Mouse (Mus musculus) stomach, postnatal 0 days (tissue): ENCODE results near the gene Rbm6. TPM values are rescaled to one million over a fixed set of nuclear protein-coding genes. Genes with fewer than 3 reads are reported as not detected.
A peak's percentile ranks its signal among the peaks of the same experiment; 100 is the strongest.

Experiments used
- ATAC-seq: fragments of 200-750 bp; cut with Nextera tagmentation; 2 replicates; pipeline ENCODE4 v1.8.0; 2017; ENCODE audit not compliant: low FRiP score, low TSS enrichment
- DNase-seq: peaks from one replicate; pipeline ENCODE4 v3.0.0-alpha.2; 2016; ENCODE audit warnings: low spot score
- H3K27ac ChIP-seq: fragments of 300-500 bp; sonication (generic); replicated peaks from 2 replicates; pipeline ENCODE4 v1.5.1; 2014; ENCODE audit warnings: mild to moderate bottlenecking, control low read depth
- H3K27me3 ChIP-seq: fragments of 300-500 bp; sonication (generic); 2 replicates; pipeline ENCODE4 v1.6.1; 2014; ENCODE audit warnings: low read length; ENCODE audit not compliant: control insufficient read depth, insufficient read depth
- H3K36me3 ChIP-seq: fragments of 300-500 bp; sonication (generic); 2 replicates; pipeline ENCODE4 v1.6.1; 2014; ENCODE audit warnings: low read length, mixed read lengths; ENCODE audit not compliant: control insufficient read depth, insufficient read depth
- H3K4me1 ChIP-seq: fragments of 300-500 bp; sonication (generic); replicated peaks from 2 replicates; pipeline ENCODE4 v1.6.1; 2014; ENCODE audit warnings: antibody characterized with exemption; ENCODE audit not compliant: control insufficient read depth, insufficient read depth
- H3K4me2 ChIP-seq: fragments of 300-500 bp; sonication (generic); replicated peaks from 2 replicates; pipeline ENCODE4 v1.6.1; 2014; ENCODE audit warnings: low read depth, mild to moderate bottlenecking, control low read depth, moderate library complexity
- H3K4me3 ChIP-seq: fragments of 300-500 bp; sonication (generic); 2 replicates; pipeline ENCODE4 v1.5.1; 2014; ENCODE audit warnings: low read depth, low read length, control low read depth
- H3K9ac ChIP-seq: fragments of 300-500 bp; sonication (generic); 2 replicates; pipeline ENCODE4 v1.6.1; 2014; ENCODE audit warnings: mild to moderate bottlenecking, low read length, control low read depth, mixed read lengths
- H3K9me3 ChIP-seq: fragments of 300-500 bp; sonication (generic); 2 replicates; pipeline ENCODE4 v1.6.1; 2016; ENCODE audit warnings: low read length; ENCODE audit not compliant: control insufficient read depth
- CTCF ChIP-seq: IDR thresholded peaks from 2 replicates; pipeline ENCODE4 v1.5.1; 2016; ENCODE audit warnings: antibody characterized with exemption, low read depth, mild to moderate bottlenecking, moderate library complexity
- EP300 ChIP-seq: optimal IDR thresholded peaks from 2 replicates; pipeline ENCODE3; 2016; ENCODE audit warnings: antibody characterized with exemption
- WGBS: fragments of 180-500 bp; shearing (Covaris S2); extraction: QIAGEN DNeasy Blood & Tissue Kit; methylation state at CpG from one replicate; pipeline ENCODE4 v1.1.7; 2014; 5-methylcytosine and 5-hydroxymethylcytosine counted together
- polyA plus RNA-seq: library from polyadenylated mRNA; unstranded; fragments of >200 nt; fragmentation: Nextera tagmentation; extraction: Ambion mirVana; gene quantifications from 2 replicates; pipeline ENCODE4 v1.2.1, GENCODE M21; 2015

Rbm6 gene
- polyA plus RNA-seq, 1 experiment from 2014 or later: 25.6 TPM

DNA sequence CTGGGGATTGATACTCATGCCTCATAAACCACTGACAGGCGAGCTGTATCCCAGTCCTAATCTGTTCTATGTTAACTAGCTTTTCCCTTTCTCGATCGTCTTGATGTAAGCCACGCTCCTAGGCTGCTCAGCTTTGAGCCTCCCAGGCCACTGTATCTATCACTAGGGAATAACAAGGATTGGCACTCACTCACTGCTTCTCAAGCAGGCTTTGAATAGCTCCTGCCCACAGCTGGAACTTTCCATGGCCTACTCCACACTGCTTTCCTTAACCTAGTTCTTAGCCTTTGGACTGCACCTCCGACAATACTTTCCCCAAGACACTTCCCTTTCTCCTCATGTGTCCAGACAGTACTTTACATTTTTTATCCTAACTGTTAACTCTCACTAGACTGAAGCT is 104.2 kb downstream of the Rbm6 start:
- Histone ChIP-seq H3K4me3 (no peak overlapping the region), H3K9me3 (no peaks in the 10 kb centered on the region), H3K27me3 (no peaks in the 10 kb centered on the region), H3K27ac (no peak overlapping the region), H3K4me1 (no peaks in the 10 kb centered on the region), H3K36me3 (peaks cover 23% of the 10 kb centered on the region), H3K9ac (no peak overlapping the region), H3K4me2 (peak overlapping the region; percentile 75; the same call in 1 of the 2 replicates)
- 73% methylated on average over 5 of the region's 5 CpGs for WGBS
- TF ChIP-seq EP300: no peak
- no peak for TF ChIP-seq CTCF
- DNase-seq (no peak), ATAC-seq (no peak)

DNA sequence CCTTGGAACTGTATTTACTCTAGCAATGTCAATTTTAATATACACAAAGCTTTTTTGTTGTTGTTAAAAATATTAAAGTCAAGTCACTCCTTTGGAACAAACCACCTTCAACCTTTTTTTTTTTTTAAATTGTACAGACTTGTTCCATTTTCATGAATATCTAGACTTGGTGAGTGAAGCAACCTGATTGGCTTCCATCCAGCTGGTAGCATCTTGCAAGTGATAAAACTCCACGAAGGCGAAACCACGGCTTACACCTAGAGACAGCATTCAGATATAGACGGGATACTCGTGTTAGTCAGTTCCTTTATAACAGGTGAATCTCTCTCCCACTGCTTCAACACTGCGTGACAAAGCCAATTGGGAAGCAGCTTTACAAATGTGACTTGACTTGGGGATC is 113.4 kb downstream of the Rbm6 start:
- peaks cover 25% of the 10 kb centered on the region for H3K36me3 ChIP-seq
- H3K4me3 ChIP-seq: no peak overlapping the region
- WGBS: 93% methylated on average over 6 of the region's 6 CpGs
- no peaks in the 10 kb centered on the region for H3K27me3 ChIP-seq
- no peak overlapping the region for H3K9ac ChIP-seq
- H3K9me3 ChIP-seq: no peaks in the 10 kb centered on the region
- DNase-seq: no peak
- no peak overlapping the region for H3K27ac ChIP-seq
- H3K4me2 ChIP-seq: no peak overlapping the region
- H3K4me1 ChIP-seq: no peaks in the 10 kb centered on the region
- no peak for ATAC-seq
- TF ChIP-seq EP300: no peak
- TF ChIP-seq CTCF: no peak

DNA sequence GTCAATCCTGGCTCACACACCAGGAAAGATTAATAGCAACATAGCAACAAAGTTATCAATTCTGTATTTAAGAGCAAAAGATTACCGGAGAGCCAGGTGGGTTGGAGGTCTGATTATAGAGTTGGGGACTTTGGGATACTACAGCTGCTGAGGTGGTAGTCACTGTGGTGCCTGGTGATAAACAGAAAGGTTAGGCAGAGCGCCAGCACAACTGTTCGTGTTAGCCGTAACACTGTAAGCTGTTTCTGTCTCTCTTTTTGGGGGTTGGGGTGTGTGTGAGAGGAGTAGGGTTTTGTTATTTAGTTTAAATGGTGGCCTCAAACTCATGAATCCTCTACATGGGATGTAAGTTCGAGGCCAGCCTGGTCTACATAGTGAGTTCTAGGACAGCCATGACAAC is 122.7 kb downstream of the Rbm6 start:
- Histone ChIP-seq H3K27ac (no peak overlapping the region), H3K9ac (no peak overlapping the region), H3K4me2 (no peak overlapping the region), H3K27me3 (no peaks in the 10 kb centered on the region), H3K4me3 (no peak overlapping the region), H3K36me3 (peaks cover 67% of the 10 kb centered on the region), H3K9me3 (no peaks in the 10 kb centered on the region), H3K4me1 (no peaks in the 10 kb centered on the region)
- ATAC-seq (no peak), DNase-seq (no peak)
- WGBS: 89% methylated on average over 5 of the region's 5 CpGs
- TF ChIP-seq CTCF: no peak
- TF ChIP-seq EP300: no peak

- Histone ChIP-seq H3K9ac (no peak overlapping the region), H3K4me1 (no peaks in the 10 kb centered on the region), H3K27ac (no peak overlapping the region), H3K27me3 (no peaks in the 10 kb centered on the region), H3K4me2 (no peak overlapping the region), H3K36me3 (peaks cover 73% of the 10 kb centered on the region), H3K4me3 (no peak overlapping the region), H3K9me3 (no peaks in the 10 kb centered on the region)
- no peak for DNase-seq
- WGBS: 98% methylated on average over 3 of the region's 3 CpGs
- no peak for ATAC-seq
- TF ChIP-seq CTCF (no peak), EP300 (no peak)
Measured at GRCm38 (mm10) chr9:107748063-107748462, 125.0 kb downstream of the Rbm6 start.

DNA sequence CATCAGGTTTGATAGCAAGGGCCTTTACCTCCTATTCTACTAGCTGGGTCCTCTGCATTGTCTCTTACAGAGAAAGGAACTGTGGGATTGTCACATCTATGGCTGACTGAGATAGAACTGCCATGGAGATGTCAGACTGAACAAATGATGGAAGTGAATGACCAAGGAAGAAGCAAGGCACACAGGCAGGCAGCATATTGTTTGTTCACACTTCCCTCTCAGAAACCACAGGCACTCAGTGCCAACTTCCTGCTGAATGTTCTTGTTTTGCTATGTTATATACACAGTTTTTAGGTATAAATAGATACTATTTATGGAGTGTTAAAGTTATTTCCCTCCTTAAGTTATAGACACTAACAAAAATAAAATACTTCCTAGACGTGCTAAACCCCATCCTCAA is 125.7 kb downstream of the Rbm6 start:
- Histone ChIP-seq H3K27ac (no peak overlapping the region), H3K36me3 (peaks cover 75% of the 10 kb centered on the region), H3K27me3 (no peaks in the 10 kb centered on the region), H3K4me3 (no peak overlapping the region), H3K4me1 (no peaks in the 10 kb centered on the region), H3K9me3 (no peaks in the 10 kb centered on the region), H3K9ac (no peak overlapping the region), H3K4me2 (no peak overlapping the region)
- no peak for DNase-seq
- WGBS: 85% methylated on average over 1 of the region's 1 CpGs
- ATAC-seq: no peak
- TF ChIP-seq CTCF (no peak), EP300 (no peak)

GRCm38 (mm10) chr9:107746679-107747078 is 126.4 kb downstream of the Rbm6 start:
- H3K27me3 ChIP-seq: no peaks in the 10 kb centered on the region
- H3K36me3 ChIP-seq: peaks cover 71% of the 10 kb centered on the region
- no peak overlapping the region for H3K27ac ChIP-seq
- no peak overlapping the region for H3K9ac ChIP-seq
- ATAC-seq (no peak), DNase-seq (no peak)
- no peak for TF ChIP-seq EP300
- TF ChIP-seq CTCF: peak; percentile 56
- no peaks in the 10 kb centered on the region for H3K9me3 ChIP-seq
- H3K4me1 ChIP-seq: no peaks in the 10 kb centered on the region
- H3K4me2 ChIP-seq: no peak overlapping the region
- no peak overlapping the region for H3K4me3 ChIP-seq
- WGBS: 95% methylated on average over 3 of the region's 3 CpGs
